Mouse (Mus musculus) E14TG2a.4 (cell line): ENCODE data around the gene 4930590J08Rik.

Experiments
- CTCF ChIP-seq: conservative IDR thresholded peaks from 2 replicates; pipeline ENCODE4 v1.5.1; 2014; ENCODE audit warnings: low read length
- POU5F1 ChIP-seq: IDR thresholded peaks from 2 replicates; pipeline ENCODE4 v1.6.1; 2014; ENCODE audit warnings: low read length, borderline replicate concordance

DNA sequence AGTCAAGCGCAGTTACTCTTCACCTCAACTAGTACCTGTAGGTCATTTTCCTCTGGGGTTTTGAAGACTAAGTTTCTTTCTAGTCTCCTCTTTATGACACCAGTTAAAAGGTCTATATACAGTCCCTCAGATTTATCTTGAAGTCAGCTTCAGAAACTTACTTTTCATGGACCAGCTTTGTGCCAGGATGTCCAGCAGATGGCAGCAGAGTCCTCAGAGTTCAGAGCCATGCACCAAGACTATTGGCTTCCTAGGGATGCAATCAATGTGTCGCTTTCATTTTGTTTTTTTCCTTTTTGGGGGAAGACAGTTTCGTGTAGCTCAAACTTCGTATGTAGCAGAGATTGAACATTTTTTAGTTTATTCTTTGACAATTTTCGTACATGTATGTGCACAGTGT is 1.1 kb upstream of the 4930590J08Rik start:
- TF ChIP-seq CTCF = peak; percentile 73
- TF ChIP-seq POU5F1 = no peak
